Mouse (Mus musculus) layer of hippocampus, adult 9-10 months (tissue): ENCODE measurements around the gene Smoc2.

ENCODE experiments used
- DNase-seq: peaks from one replicate; pipeline ENCODE4 v3.0.0; 2022; ENCODE audit warnings: low spot score

Gene Smoc2

DNA sequence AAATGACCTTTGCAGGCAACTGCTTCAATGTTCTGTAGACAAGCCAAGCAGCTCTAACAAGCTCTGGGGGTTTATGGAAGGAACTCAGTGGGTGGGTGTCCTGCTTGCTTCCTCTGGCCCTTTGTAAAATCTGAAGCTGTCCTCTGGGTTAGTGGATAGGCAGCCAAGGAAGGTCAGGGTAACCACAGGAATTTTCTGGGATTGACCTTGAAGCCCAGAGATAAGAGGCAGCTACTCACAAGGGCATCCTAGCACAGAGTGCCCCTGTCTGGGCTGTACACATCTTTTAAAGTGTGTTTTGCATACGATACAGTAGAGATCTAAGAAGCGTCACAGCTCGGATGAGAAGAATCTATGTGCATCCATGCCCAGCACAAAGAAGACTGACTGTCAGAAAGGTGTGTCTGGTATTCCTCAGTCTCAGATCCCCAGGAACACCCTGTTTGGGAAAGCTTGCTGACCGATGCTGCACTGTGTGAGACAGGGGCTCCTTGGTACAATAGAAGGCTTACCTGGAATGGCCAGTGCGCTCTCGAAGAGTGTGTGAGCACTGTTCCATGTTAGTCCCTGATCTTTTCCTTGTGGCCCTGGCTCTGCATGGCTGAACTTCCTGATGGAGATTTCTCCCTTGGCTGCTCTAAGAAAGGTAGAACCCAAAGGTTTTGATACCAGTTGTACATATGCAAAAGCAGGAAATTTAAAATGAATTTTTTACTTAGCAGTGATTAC is 69.9 kb downstream of the Smoc2 start:
- no peak for DNase-seq

DNA sequence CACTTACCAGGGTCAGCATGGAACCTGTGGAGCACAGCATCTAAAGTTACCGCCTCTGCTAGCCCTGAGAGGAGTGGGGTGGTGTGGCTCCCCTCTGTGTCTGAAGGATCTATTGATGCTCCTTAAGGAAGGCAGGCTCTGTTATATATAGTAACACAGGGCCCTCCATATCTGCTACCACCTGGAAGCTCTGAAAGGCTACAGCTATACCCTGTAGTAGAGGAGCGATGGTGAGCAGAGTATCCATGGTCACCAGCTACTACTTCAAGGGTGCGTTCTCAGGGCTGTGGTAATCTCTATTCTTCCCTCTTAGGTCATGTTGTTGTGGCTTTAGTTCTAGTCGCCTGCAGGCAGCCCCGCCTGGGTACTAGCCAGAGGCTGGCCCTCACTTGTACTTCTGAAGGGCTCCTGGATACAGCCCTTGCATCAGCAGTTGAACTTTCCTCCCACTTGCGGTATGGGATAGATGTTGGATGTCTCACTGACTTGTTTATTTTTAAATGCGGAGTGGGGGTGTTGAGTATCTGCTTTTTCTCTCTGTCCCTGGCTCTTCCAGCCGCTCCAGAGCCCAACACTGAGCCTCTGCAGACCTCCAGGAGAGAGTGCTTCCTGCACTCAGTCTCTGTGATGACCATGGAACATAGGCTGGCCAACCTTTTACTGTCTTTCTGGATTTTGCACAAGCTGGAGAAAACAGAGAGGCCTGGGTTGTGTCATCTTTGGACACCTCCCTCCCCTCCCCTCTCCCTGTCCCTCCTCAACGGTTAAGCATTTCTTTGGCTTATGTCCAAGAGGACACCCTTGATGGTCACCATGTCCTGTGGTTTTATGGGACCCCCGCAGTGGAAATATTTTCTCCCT is 74.1 kb downstream of the Smoc2 start:
- DNase-seq = no peak

GRCm38 (mm10) chr17:14361511-14361910 is 82.2 kb downstream of the Smoc2 start:
- DNase-seq = no peak

GRCm38 (mm10) chr17:14370476-14370875 is 91.2 kb downstream of the Smoc2 start:
- peak; percentile 53 for DNase-seq

GRCm38 (mm10) chr17:14371606-14372005 is 92.3 kb downstream of the Smoc2 start:
- DNase-seq = no peak

DNA sequence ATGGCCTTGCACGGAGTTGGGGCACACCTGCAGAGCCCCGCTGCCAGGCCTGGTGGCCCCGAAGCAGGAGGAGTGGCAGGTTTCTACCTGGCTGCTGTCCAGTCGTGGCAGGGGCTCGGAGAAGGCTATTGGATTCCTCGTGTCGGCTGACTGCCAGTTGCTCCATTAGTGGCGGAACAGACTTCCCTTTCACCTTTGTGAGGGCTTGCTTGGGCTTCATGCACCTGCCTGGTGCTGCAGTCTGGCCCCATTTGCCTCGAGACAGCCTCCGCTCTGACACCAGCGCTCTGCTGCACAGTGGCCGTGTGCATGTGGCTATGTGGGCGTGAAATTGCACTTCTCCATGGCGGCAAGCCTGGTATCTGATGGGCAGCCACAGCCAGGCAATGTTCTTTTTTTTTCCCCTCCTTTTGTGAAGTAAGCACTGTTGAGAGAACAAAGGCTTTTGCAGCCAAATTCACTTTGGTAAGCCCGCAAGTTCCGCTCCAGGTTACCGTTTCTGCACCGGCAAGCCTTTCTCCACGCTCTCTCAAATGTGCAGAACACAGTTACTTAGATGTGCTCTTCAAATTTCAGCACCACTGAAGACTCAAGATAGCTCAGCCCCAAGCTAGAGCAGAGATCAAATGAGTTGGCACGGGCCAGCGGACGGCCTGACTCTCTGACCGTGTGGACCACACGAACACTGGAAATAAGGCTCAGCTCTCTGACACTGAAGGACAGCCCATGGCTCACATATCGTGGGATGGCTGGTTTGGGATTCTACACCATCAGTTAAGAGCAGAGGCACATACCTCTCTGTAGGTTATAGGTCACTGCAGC is 93.2 kb downstream of the Smoc2 start:
- no peak for DNase-seq

DNA sequence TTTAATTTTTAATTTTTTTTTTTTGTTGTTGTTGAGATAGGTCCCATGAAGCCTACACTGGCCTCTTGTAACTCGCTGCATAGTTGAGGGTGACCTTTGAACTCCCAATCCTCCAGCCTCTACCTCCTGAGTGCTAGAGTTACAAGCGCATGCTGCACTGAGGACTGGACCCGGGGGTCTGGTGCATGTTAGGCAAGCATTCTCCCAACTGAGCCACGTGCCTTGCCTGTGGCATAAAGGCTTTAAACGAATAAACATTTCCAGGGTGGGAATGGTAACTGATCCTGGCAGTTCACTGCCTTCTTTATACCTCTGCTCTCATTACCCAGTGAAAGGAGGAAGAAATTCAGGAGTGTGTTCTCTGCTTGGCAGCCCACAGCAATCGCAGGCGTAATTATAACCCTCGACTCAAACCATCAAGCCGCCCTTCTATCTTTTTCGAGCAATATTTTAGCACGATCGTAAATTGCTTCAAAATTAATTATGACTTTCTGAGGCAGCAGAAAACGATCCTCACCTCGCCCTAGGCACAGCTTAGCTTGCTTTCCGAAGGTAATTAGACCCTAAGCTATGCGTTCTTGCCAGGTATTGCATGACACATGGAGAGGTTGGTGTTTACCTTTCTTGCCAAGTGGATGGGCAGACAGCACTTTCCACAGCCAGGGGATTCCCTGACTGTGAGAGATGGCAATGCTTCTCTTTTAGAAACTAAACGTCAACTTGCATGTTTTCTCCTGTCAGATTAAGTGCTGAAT is 99.6 kb downstream of the Smoc2 start:
- DNase-seq = no peak

DNA sequence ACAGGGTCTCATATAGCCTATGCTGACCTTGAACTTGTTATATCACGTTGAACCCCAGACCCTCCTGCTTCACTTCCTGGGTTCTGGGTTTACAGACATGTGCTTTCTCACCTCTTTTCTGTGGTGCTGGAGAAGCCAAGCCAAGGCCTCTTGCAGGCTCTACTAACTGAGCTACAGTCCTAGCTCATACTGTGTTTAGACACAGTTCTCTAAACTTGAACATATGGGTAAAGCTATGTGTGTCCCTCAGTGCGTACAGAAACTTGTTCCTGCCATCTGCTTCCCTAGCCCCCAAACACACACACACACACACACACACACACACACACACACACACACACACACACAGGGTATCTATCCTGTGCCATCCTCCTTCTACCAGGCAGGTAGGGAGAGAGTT is 100.2 kb downstream of the Smoc2 start:
- DNase-seq = no peak

GRCm38 (mm10) chr17:14379966-14380365 is 100.7 kb downstream of the Smoc2 start:
- DNase-seq = no peak

- DNase-seq = no peak
These were observed 101.2 kb downstream of the Smoc2 start for GRCm38 (mm10) chr17:14380526-14380925.

DNA sequence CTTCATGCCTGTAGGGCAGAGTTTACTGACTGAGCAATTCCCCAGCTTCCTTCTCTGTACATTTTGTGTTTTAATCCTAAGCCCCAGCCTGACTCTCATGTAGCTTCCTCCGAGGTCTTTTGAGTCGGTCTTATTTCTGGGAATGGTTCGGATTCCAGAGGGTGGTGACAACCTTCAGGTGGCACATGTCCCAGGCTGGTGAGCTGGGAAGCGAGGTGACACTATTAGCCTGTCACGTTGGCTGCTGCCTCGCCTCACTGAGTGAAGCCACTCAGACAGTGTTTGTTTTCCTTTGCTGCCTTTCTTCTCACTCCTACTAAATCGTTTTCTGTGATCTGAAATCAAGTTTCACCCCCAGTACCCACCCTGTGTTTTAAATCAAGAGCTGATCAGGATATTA is 102.2 kb downstream of the Smoc2 start:
- no peak for DNase-seq

- no peak for DNase-seq
These were observed 104.7 kb downstream of the Smoc2 start for GRCm38 (mm10) chr17:14383981-14384380.

DNA sequence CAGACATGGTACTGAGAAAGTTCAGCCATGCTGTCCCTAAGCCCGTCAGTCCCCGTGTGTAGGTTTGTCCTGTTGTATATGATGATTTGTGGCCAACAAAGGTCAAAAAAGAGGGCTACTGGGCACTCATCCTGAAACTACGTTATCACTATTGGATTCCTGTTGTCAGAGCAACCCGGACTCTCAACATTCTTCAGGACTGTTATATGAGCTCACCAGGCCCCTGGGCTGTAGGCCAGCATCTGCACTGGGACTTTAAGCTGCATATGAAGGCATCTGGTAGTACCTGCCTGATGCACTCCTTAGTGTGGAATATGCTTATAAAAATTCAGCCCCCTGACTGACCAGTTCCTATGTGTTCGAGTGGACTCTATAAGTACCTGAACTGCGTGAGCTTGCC is 105.7 kb downstream of the Smoc2 start:
- no peak for DNase-seq

- DNase-seq = no peak
These were observed 108.0 kb downstream of the Smoc2 start for GRCm38 (mm10) chr17:14387261-14387660.

GRCm38 (mm10) chr17:14392443-14392842 is 113.1 kb downstream of the Smoc2 start:
- no peak for DNase-seq

DNA sequence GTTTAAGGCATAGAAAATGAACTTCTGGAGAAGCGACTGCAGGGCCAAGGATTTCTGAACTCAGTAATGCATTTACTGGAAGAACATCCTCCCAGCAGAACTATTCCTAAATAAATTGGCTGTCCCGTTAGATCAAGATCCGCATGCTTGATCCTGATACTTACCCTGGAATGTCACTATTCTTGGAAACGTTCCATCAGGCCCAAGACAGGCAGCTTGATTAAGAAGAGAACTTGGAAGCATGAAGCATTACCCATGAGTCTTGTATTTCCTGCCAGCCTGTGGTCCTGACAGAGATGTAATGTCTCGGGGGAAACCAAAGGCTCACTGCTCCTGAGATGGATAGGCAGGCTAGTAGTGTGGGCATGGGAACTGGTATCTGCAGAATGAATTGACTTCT is 115.6 kb downstream of the Smoc2 start:
- no peak for DNase-seq

- no peak for DNase-seq
These were observed 118.2 kb downstream of the Smoc2 start for GRCm38 (mm10) chr17:14397456-14397855.

GRCm38 (mm10) chr17:14398650-14399424 is 119.5 kb downstream of the Smoc2 start:
- no peak for DNase-seq

GRCm38 (mm10) chr17:14400960-14401359 is 121.7 kb downstream of the Smoc2 start:
- DNase-seq = no peak

- no peak for DNase-seq
These were observed 128.6 kb downstream of the Smoc2 start for GRCm38 (mm10) chr17:14407874-14408273.

GRCm38 (mm10) chr17:14412460-14412859 is 133.2 kb downstream of the Smoc2 start:
- no peak for DNase-seq
